Mouse (Mus musculus): ENCODE results near the gene Dmxl2. TPM values are rescaled to one million over a fixed set of nuclear protein-coding genes. Genes with fewer than 3 reads are reported as not detected.

Gene Dmxl2
- total and polyA plus RNA-seq, 2 experiments from 2014 or later, result 39.7 to 129 TPM

DNA sequence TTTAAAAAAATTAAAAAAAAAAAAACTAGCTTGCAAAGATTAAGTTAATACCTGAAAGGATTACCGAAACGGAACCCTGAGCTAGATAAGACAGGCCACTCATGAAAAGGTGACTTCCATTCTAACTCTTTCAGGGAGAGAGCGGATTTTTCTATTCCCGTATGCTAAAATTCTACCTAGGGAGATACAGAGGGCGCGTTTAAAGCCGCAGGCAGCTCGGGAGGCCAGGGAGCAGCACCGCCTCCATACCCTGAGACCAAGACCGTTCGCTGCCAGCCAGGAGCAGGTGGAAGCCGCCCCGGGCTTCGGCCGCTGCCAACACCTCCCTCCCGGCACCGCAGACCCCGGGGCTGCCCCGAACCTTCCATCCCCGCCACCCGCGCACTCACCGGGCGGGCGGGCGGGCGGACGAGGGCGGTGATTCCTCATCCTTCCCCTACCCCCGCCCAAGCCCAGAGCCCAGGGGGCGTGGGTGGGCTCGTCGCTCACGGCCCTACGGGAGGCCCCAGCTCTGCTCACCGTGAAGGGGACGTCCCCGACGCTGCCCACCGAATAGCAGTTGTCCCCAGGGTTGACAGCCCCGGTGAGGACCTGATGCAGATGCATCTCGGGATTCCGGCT is 484 bp downstream of the Dmxl2 start:
- H3K9me3 ChIP-seq (ENCODE audit: low read length), result no peaks in the 10 kb centered on the region
- no peaks in the 10 kb centered on the region for H3K36me3 ChIP-seq (ENCODE audit: insufficient read depth)
- ATAC-seq, result peak; percentile 67
- peak overlapping the region; percentile 76 for H3K4me2 ChIP-seq (ENCODE audit: low read depth)
- peaks cover 14% of the 10 kb centered on the region for H3K4me1 ChIP-seq (ENCODE audit: insufficient read depth)
- H3K4me3 ChIP-seq (ENCODE audit: low read depth, low read length), result peak overlapping the region; percentile 90
- no peak for TF ChIP-seq CTCF (IDR thresholded peaks at IDR 0.05; ENCODE audit: low read depth)
- H3K27ac ChIP-seq (ENCODE audit: low read depth, low read length), result peak overlapping the region; percentile 92
- H3K27me3 ChIP-seq (ENCODE audit: insufficient read depth, low read length), result no peaks in the 10 kb centered on the region
- DNase-seq, result peak; percentile 53
- H3K9ac ChIP-seq, result peak overlapping the region; percentile 92
- 3% methylated on average over 42 of the region's 43 CpGs for WGBS

DNA sequence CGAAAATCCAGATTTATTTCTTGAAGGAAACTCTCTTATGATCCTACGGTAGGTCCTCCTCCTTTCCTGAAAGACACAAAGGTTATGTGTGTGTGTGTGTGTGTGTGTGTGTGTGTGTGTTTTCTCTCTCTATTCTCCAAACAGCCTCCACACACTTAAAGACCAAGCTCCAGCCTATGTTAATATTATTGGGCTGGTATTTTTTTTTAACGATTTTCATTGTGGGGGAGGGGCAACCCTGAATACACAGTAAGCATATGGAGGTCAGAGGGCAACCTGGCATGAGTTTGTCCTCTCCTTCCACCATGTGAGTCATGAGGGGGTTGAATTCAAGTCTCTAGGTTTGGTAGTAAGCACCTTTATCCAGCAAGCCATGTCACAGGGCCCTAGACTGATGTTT is 1.6 kb downstream of the Dmxl2 start:
- Histone ChIP-seq H3K4me1 (ENCODE audit: insufficient read depth) (peaks cover 14% of the 10 kb centered on the region), H3K27ac (ENCODE audit: low read depth, low read length) (no peak overlapping the region), H3K27me3 (ENCODE audit: insufficient read depth, low read length) (no peaks in the 10 kb centered on the region), H3K36me3 (ENCODE audit: insufficient read depth) (no peaks in the 10 kb centered on the region), H3K4me2 (ENCODE audit: low read depth) (peak overlapping the region; percentile 76), H3K9me3 (ENCODE audit: low read length) (no peaks in the 10 kb centered on the region), H3K4me3 (ENCODE audit: low read depth, low read length) (peak overlapping the region; percentile 90; the same call in 1 of the 2 replicates), H3K9ac (peak overlapping the region; percentile 92; the same call in 1 of the 2 replicates)
- DNase-seq (no peak), ATAC-seq (no peak)
- no peak for TF ChIP-seq CTCF (IDR thresholded peaks at IDR 0.05; ENCODE audit: low read depth)
- WGBS, result 75% methylated on average over 3 of the region's 3 CpGs

DNA sequence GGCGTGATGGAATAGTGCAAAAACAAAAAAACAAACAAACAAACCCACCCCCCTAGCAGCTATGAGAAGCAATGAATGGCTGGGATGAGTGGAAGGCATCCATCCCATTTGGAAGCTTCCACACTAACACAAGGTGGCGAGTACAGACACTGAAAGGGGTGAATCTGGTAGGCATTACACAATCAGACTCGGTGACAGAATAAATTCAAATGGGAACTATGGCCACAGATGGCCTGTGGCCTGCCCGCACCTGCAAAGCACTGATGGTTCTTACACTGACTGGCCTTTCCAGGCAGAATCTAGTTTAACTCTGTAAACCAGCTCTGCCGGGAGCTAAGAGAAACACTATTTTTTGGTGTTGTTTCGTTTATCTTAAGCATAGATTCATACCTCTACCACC is 2.1 kb downstream of the Dmxl2 start:
- H3K4me1 ChIP-seq (ENCODE audit: insufficient read depth), result peaks cover 14% of the 10 kb centered on the region
- no peak overlapping the region for H3K27ac ChIP-seq (ENCODE audit: low read depth, low read length)
- no peaks in the 10 kb centered on the region for H3K36me3 ChIP-seq (ENCODE audit: insufficient read depth)
- DNase-seq (no peak), ATAC-seq (no peak)
- peak overlapping the region; percentile 90; the same call in 1 of the 2 replicates for H3K4me3 ChIP-seq (ENCODE audit: low read depth, low read length)
- 75% methylated on average over 6 of the region's 6 CpGs for WGBS
- TF ChIP-seq CTCF (IDR thresholded peaks at IDR 0.05; ENCODE audit: low read depth), result 0 out of 2 replicates have a peak, but pooled peaks have one; percentile 16
- H3K27me3 ChIP-seq (ENCODE audit: insufficient read depth, low read length), result no peaks in the 10 kb centered on the region
- no peak overlapping the region for H3K9ac ChIP-seq
- peak overlapping the region; percentile 76 for H3K4me2 ChIP-seq (ENCODE audit: low read depth)
- no peaks in the 10 kb centered on the region for H3K9me3 ChIP-seq (ENCODE audit: low read length)

DNA sequence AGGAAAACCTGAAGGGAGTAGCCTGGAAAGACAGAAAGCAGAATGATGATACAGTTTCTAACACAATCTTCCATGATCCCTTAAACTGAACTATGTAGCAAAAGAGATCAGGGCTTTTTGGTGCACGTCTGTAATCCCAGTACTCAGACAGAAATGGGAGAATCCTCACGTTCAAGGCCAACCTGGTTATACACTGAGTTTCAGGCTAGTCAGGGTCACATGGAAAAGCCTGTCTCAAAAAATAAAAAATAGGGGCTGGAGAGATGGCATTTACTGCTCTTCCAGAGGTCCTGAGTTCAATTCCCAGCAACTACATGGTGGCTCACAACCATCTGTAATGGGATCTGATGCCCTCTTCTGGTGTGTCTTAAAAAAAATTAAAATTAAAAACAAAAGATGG is 11.0 kb downstream of the Dmxl2 start:
- no peak overlapping the region for H3K4me2 ChIP-seq (ENCODE audit: low read depth)
- TF ChIP-seq CTCF (IDR thresholded peaks at IDR 0.05; ENCODE audit: low read depth), result no peak
- H3K36me3 ChIP-seq (ENCODE audit: insufficient read depth), result no peaks in the 10 kb centered on the region
- H3K9me3 ChIP-seq (ENCODE audit: low read length), result no peaks in the 10 kb centered on the region
- H3K9ac ChIP-seq, result no peak overlapping the region
- H3K27ac ChIP-seq (ENCODE audit: low read depth, low read length), result no peak overlapping the region
- H3K27me3 ChIP-seq (ENCODE audit: insufficient read depth, low read length), result no peaks in the 10 kb centered on the region
- H3K4me3 ChIP-seq (ENCODE audit: low read depth, low read length), result no peak overlapping the region
- WGBS, result 89% methylated on average over 2 of the region's 2 CpGs
- H3K4me1 ChIP-seq (ENCODE audit: insufficient read depth), result no peaks in the 10 kb centered on the region
- no peak for DNase-seq
- no peak for ATAC-seq

DNA sequence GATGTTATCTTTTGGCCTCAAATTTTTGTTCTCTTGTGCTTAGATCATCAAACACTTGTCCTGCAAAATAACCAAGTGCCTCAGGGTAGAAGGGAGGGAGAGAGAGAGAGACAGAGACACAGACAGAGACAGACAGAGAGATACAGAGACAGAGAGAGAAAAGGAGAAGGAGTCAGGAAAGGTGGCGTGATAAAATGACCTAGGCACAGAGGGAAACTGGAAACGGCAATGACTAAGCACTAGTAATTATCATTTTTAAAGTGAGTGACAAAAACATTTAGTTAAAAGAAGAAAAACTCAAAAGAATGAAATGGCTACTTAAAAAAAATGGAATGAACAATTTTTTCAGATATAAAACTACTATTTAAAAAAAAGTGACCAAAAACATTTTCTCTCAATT is 11.8 kb downstream of the Dmxl2 start:
- H3K4me2 ChIP-seq (ENCODE audit: low read depth), result no peak overlapping the region
- H3K9me3 ChIP-seq (ENCODE audit: low read length), result no peaks in the 10 kb centered on the region
- ATAC-seq (no peak), DNase-seq (no peak)
- H3K4me1 ChIP-seq (ENCODE audit: insufficient read depth), result no peaks in the 10 kb centered on the region
- WGBS, result 77% methylated on average over 2 of the region's 2 CpGs
- TF ChIP-seq CTCF (IDR thresholded peaks at IDR 0.05; ENCODE audit: low read depth), result no peak
- no peaks in the 10 kb centered on the region for H3K27me3 ChIP-seq (ENCODE audit: insufficient read depth, low read length)
- H3K4me3 ChIP-seq (ENCODE audit: low read depth, low read length), result no peak overlapping the region
- no peak overlapping the region for H3K9ac ChIP-seq
- no peak overlapping the region for H3K27ac ChIP-seq (ENCODE audit: low read depth, low read length)
- no peaks in the 10 kb centered on the region for H3K36me3 ChIP-seq (ENCODE audit: insufficient read depth)

DNA sequence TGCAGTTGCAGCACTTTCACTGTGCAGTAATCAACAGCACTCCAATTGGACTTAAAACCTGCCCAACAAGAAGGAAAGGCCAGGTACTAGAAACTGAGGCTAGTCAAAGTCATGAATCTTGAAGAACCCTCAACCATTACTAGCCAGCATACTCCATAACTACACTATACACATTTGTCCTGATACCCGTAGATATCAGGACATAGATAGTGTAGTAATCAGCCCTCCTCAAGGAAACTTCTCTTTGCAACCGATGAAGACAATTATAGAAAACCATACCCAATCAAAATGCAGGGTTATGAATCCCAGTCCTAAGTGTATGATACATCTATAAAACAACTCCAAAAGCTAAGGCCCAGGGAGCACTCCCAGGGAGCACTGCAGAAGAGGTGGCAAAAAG is 16.5 kb downstream of the Dmxl2 start:
- Histone ChIP-seq H3K4me3 (ENCODE audit: low read depth, low read length) (no peak overlapping the region), H3K4me1 (ENCODE audit: insufficient read depth) (no peaks in the 10 kb centered on the region), H3K27me3 (ENCODE audit: insufficient read depth, low read length) (no peaks in the 10 kb centered on the region), H3K9me3 (ENCODE audit: low read length) (no peaks in the 10 kb centered on the region), H3K36me3 (ENCODE audit: insufficient read depth) (no peaks in the 10 kb centered on the region), H3K4me2 (ENCODE audit: low read depth) (no peak overlapping the region), H3K9ac (no peak overlapping the region), H3K27ac (ENCODE audit: low read depth, low read length) (no peak overlapping the region)
- TF ChIP-seq CTCF (IDR thresholded peaks at IDR 0.05; ENCODE audit: low read depth), result no peak
- DNase-seq (no peak), ATAC-seq (no peak)
- WGBS, result 95% methylated on average over 2 of the region's 2 CpGs

DNA sequence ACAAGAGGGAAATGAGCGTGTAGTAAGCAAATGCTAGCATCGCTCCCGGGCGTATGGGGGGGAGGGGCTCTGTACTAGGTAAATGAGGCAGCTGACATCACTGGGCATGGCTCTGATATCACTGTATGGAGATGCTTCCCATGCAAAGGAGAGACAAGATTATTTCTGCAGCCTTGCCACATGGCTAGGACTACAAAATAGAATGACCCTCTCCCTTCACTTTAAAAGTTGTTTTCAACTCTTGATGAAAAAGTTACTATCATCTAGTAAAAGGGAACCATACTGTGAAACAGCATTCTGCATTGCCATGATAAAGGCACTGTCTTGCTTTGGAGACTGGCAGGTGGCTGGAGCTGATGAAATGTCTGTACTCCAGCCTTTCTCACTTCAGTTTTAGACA is 18.2 kb downstream of the Dmxl2 start:
- TF ChIP-seq CTCF (IDR thresholded peaks at IDR 0.05; ENCODE audit: low read depth), result no peak
- DNase-seq (no peak), ATAC-seq (no peak)
- H3K36me3 ChIP-seq (ENCODE audit: insufficient read depth), result no peaks in the 10 kb centered on the region
- no peaks in the 10 kb centered on the region for H3K27me3 ChIP-seq (ENCODE audit: insufficient read depth, low read length)
- no peak overlapping the region for H3K27ac ChIP-seq (ENCODE audit: low read depth, low read length)
- H3K9ac ChIP-seq, result no peak overlapping the region
- H3K4me3 ChIP-seq (ENCODE audit: low read depth, low read length), result no peak overlapping the region
- H3K9me3 ChIP-seq (ENCODE audit: low read length), result no peaks in the 10 kb centered on the region
- WGBS, result 67% methylated on average over 4 of the region's 4 CpGs
- H3K4me1 ChIP-seq (ENCODE audit: insufficient read depth), result no peaks in the 10 kb centered on the region
- no peak overlapping the region for H3K4me2 ChIP-seq (ENCODE audit: low read depth)

All from forebrain, postnatal 0 days (tissue).